Mouse (Mus musculus) limb, embryonic 12.5 days (tissue): Measurements from ENCODE around the gene Cfl1. TPM values are rescaled to one million over a fixed set of nuclear protein-coding genes. Genes with fewer than 3 reads are reported as not detected.
A peak's percentile ranks its signal among the peaks of the same experiment; 100 is the strongest.
"Not testable (repeated sequence)": the region's sequence is repeated elsewhere in the genome, so short reads cannot be mapped to it uniquely, and the experiment has no call there.

Experiments used
- ATAC-seq: fragments of 200-750 bp; cut with Nextera tagmentation; 2 replicates; pipeline ENCODE4 v1.8.0; 2017; ENCODE audit warnings: low read depth, moderate TSS enrichment; ENCODE audit not compliant: insufficient number of reproducible peaks, insufficient read depth, low FRiP score, low TSS enrichment
- H3K27ac ChIP-seq: fragments of 300-500 bp; sonication (generic); 2 replicates; pipeline ENCODE4 v1.5.1; 2016; ENCODE audit warnings: mild to moderate bottlenecking, moderate library complexity
- H3K27me3 ChIP-seq: fragments of 300-500 bp; sonication (generic); 2 replicates; pipeline ENCODE4 v1.6.1; 2016; ENCODE audit warnings: mild to moderate bottlenecking, moderate library complexity
- H3K36me3 ChIP-seq: fragments of 300-500 bp; sonication (generic); 2 replicates; pipeline ENCODE4 v1.6.1; 2016; ENCODE audit warnings: mild to moderate bottlenecking, moderate library complexity
- H3K4me1 ChIP-seq: fragments of 300-500 bp; sonication (generic); replicated peaks from 2 replicates; pipeline ENCODE4 v1.6.1; 2016
- H3K4me2 ChIP-seq: fragments of 300-500 bp; sonication (generic); 2 replicates; pipeline ENCODE4 v1.6.1; 2016; ENCODE audit warnings: mild to moderate bottlenecking, moderate library complexity
- H3K4me3 ChIP-seq: fragments of 300-500 bp; sonication (generic); replicated peaks from 2 replicates; pipeline ENCODE4 v1.5.1; 2016; ENCODE audit warnings: mild to moderate bottlenecking
- H3K9ac ChIP-seq: fragments of 300-500 bp; sonication (generic); replicated peaks from 2 replicates; pipeline ENCODE4 v1.6.1; 2016; ENCODE audit warnings: mild to moderate bottlenecking, moderate library complexity
- H3K9me3 ChIP-seq: fragments of 300-500 bp; sonication (generic); 2 replicates; pipeline ENCODE4 v1.6.1; 2016; ENCODE audit warnings: mild to moderate bottlenecking, moderate library complexity
- WGBS: fragments of 180-500 bp; shearing (Covaris S2); methylation state at CpG from one replicate; pipeline ENCODE4 v1.1.7; 2016; 5-methylcytosine and 5-hydroxymethylcytosine counted together
- polyA plus RNA-seq: library from polyadenylated mRNA; unstranded; fragments of >200 nt; fragmentation: Nextera tagmentation; extraction: Ambion mirVana; gene quantifications from 2 replicates; pipeline ENCODE4 v1.2.1, GENCODE M21; 2016

Cfl1 gene
- polyA plus RNA-seq, 1 experiment from 2014 or later = 2,525 TPM

- peak overlapping the region; percentile 96 for H3K9ac ChIP-seq
- H3K27ac ChIP-seq = peak overlapping the region; percentile 99
- H3K4me3 ChIP-seq = peak overlapping the region; percentile 99
- peaks cover 34% of the 10 kb centered on the region for H3K4me1 ChIP-seq
- H3K36me3 ChIP-seq = peaks cover 49% of the 10 kb centered on the region
- H3K9me3 ChIP-seq = no peaks in the 10 kb centered on the region
- H3K27me3 ChIP-seq = no peaks in the 10 kb centered on the region
- H3K4me2 ChIP-seq = peak overlapping the region; percentile 82
- WGBS = under 1% methylated on average over 59 of the region's 59 CpGs
- ATAC-seq = peak; percentile 3; the same call in 1 of the 2 replicates
Measured at GRCm38 (mm10) chr19:5490898-5491708, 848 bp downstream of the Cfl1 start.

GRCm38 (mm10) chr19:5492641-5493040, 2.4 kb downstream of the Cfl1 start:
- 88% methylated on average over 4 of the region's 4 CpGs for WGBS
- Histone ChIP-seq H3K4me3 (no peak overlapping the region), H3K27ac (no peak overlapping the region), H3K36me3 (peaks cover 58% of the 10 kb centered on the region), H3K9ac (no peak overlapping the region), H3K4me2 (no peak overlapping the region), H3K4me1 (peaks cover 21% of the 10 kb centered on the region), H3K9me3 (no peaks in the 10 kb centered on the region), H3K27me3 (no peaks in the 10 kb centered on the region)
- ATAC-seq = no peak

- 71% methylated on average over 9 of the region's 9 CpGs for WGBS
- H3K9me3 ChIP-seq, H3K4me3 ChIP-seq, H3K27ac ChIP-seq, H3K27me3 ChIP-seq, ATAC-seq, H3K4me2 ChIP-seq, H3K9ac ChIP-seq: not testable (repeated sequence)
- peaks cover 21% of the 10 kb centered on the region for H3K4me1 ChIP-seq
- H3K36me3 ChIP-seq = peaks cover 64% of the 10 kb centered on the region
Measured at GRCm38 (mm10) chr19:5493301-5493721, 3.1 kb downstream of the Cfl1 start.

GRCm38 (mm10) chr19:5494314-5494713, 4.1 kb downstream of the Cfl1 start:
- no peak for ATAC-seq
- Histone ChIP-seq H3K4me3 (no peak overlapping the region), H3K9ac (no peak overlapping the region), H3K9me3 (no peaks in the 10 kb centered on the region), H3K4me1 (peaks cover 18% of the 10 kb centered on the region), H3K27ac (no peak overlapping the region), H3K4me2 (no peak overlapping the region), H3K36me3 (peaks cover 64% of the 10 kb centered on the region), H3K27me3 (no peaks in the 10 kb centered on the region)
- WGBS = 82% methylated on average over 3 of the region's 3 CpGs

GRCm38 (mm10) chr19:5495353-5496051, 5.2 kb downstream of the Cfl1 start:
- Histone ChIP-seq H3K27ac (no peak overlapping the region), H3K9ac (no peak overlapping the region), H3K4me2 (no peak overlapping the region), H3K4me3 (no peak overlapping the region), H3K36me3 (peaks cover 64% of the 10 kb centered on the region), H3K27me3 (no peaks in the 10 kb centered on the region), H3K9me3 (no peaks in the 10 kb centered on the region), H3K4me1 (peaks cover 14% of the 10 kb centered on the region)
- WGBS = 83% methylated on average over 12 of the region's 12 CpGs
- no peak for ATAC-seq

GRCm38 (mm10) chr19:5496052-5496370, 5.8 kb downstream of the Cfl1 start:
- no peak for ATAC-seq

GRCm38 (mm10) chr19:5500330-5500875, 10.1 kb downstream of the Cfl1 start:
- ATAC-seq = no peak
- no peak overlapping the region for H3K4me2 ChIP-seq
- no peak overlapping the region for H3K27ac ChIP-seq
- WGBS = 84% methylated on average over 2 of the region's 2 CpGs
- peaks cover 29% of the 10 kb centered on the region for H3K36me3 ChIP-seq
- H3K9ac ChIP-seq = no peak overlapping the region
- no peak overlapping the region for H3K4me3 ChIP-seq
- H3K9me3 ChIP-seq = no peaks in the 10 kb centered on the region
- no peaks in the 10 kb centered on the region for H3K27me3 ChIP-seq
- no peaks in the 10 kb centered on the region for H3K4me1 ChIP-seq

More at GRCm38 (mm10) chr19:5496052-5496370, 5.8 kb downstream of the Cfl1 start:
- Histone ChIP-seq H3K4me2 (no peak overlapping the region), H3K36me3 (peaks cover 64% of the 10 kb centered on the region), H3K4me1 (peaks cover 14% of the 10 kb centered on the region), H3K27me3 (no peaks in the 10 kb centered on the region), H3K27ac (no peak overlapping the region), H3K9me3 (no peaks in the 10 kb centered on the region), H3K9ac (no peak overlapping the region), H3K4me3 (no peak overlapping the region)
- 82% methylated on average over 16 of the region's 16 CpGs for WGBS

- WGBS = 60% methylated on average over 17 of the region's 17 CpGs
- Histone ChIP-seq H3K9me3 (peaks cover 7% of the 10 kb centered on the region; the same call in 1 of the 2 replicates), H3K4me3 (no peak within 1 kb of the TSS), H3K9ac (no peak within 1 kb of the TSS), H3K4me2 (no peak within 1 kb of the TSS), H3K27ac (no peak within 1 kb of the TSS), H3K36me3 (no peaks in the 10 kb centered on the region; the same call in 1 of the 2 replicates), H3K4me1 (no peaks in the 10 kb centered on the region), H3K27me3 (no peaks in the 10 kb centered on the region)
- ATAC-seq = no peak
Measured at GRCm38 (mm10) chr19:5503687-5504086, 13.4 kb downstream of the Cfl1 start, which contains the start of gene 1700020D05Rik. Gene 1700020D05Rik, minus strand, starts transcription at chr19:5503787.

GRCm38 (mm10) chr19:5510031-5511026, 20.1 kb downstream of the Cfl1 start, which contains the start of gene Snx32:
Gene Snx32, minus strand, starts transcription at chr19:5510538.
- Histone ChIP-seq H3K4me2 (peak within 1 kb of the TSS; percentile 63), H3K27ac (no peak within 1 kb of the TSS), H3K9me3 (peaks cover 28% of the 10 kb centered on the region), H3K4me1 (peaks cover 15% of the 10 kb centered on the region), H3K9ac (peak within 1 kb of the TSS; percentile 50), H3K27me3 (no peaks in the 10 kb centered on the region), H3K36me3 (no peaks in the 10 kb centered on the region), H3K4me3 (peak within 1 kb of the TSS; percentile 45)
- ATAC-seq = peak; percentile 99
- WGBS = 2% methylated on average over 47 of the region's 47 CpGs

- H3K36me3 ChIP-seq = no peaks in the 10 kb centered on the region
- H3K9ac ChIP-seq = peak overlapping the region; percentile 50
- H3K4me1 ChIP-seq = peaks cover 15% of the 10 kb centered on the region
- WGBS = 49% methylated on average over 14 of the region's 15 CpGs
- no peak for ATAC-seq
- peak overlapping the region; percentile 63 for H3K4me2 ChIP-seq
- peak overlapping the region; percentile 45 for H3K4me3 ChIP-seq
- no peak overlapping the region for H3K27ac ChIP-seq
- peaks cover 28% of the 10 kb centered on the region for H3K9me3 ChIP-seq
- H3K27me3 ChIP-seq = no peaks in the 10 kb centered on the region
Measured at GRCm38 (mm10) chr19:5511074-5511632, 20.9 kb downstream of the Cfl1 start.
